In genomic region chr11:111091117-111091516, GRCm38 (mm10) we compare ENCODE assay signal across 17 mouse cellular contexts.
"Had no signal": no experiment of that assay in that cellular context is flagged by ENCODE, and none has a peak within 500 bp of the region (broad histone marks: within the 10 kb centered on the region; RNA-seq: fewer than 3 reads in every experiment).

No protein-coding gene starts in this region.

- ATAC-seq: liver, postnatal 0 days; midbrain, embryonic 13.5 days; midbrain, embryonic 15.5 days had no signal

- H3K4me3 ChIP-seq: liver, embryonic 13.5 days; liver, embryonic 15.5 days; lung, embryonic 15.5 days; megakaryocyte, embryonic 14.5 days; midbrain, embryonic 13.5 days; midbrain, embryonic 15.5 days; neural tube, embryonic 12.5 days; stomach, embryonic 15.5 days had no signal

- H3K4me2 ChIP-seq: liver, embryonic 13.5 days; liver, embryonic 15.5 days; lung, embryonic 15.5 days; midbrain, embryonic 11.5 days; midbrain, embryonic 13.5 days; midbrain, embryonic 15.5 days; neural tube, embryonic 12.5 days; stomach, embryonic 15.5 days had no signal

- H3K4me1 ChIP-seq: liver, embryonic 13.5 days; liver, embryonic 15.5 days; lung, embryonic 15.5 days; megakaryocyte, embryonic 14.5 days; midbrain, embryonic 13.5 days; midbrain, embryonic 15.5 days; stomach, embryonic 15.5 days had no signal

- H3K9me3 ChIP-seq: liver, embryonic 13.5 days; liver, embryonic 15.5 days; lung, embryonic 15.5 days; midbrain, embryonic 13.5 days; midbrain, embryonic 15.5 days; neural tube, embryonic 12.5 days; stomach, embryonic 15.5 days had no signal

- DNase-seq: liver, embryonic 13.5 days; liver, postnatal 0 days; lung, postnatal 36 days; right cerebral cortex, postnatal 14 days; thymus, adult 2 months; thymus, postnatal 25 days; thymus, postnatal 4 days had no signal

- H3K27me3 ChIP-seq: liver, embryonic 13.5 days; liver, embryonic 15.5 days; lung, embryonic 15.5 days; megakaryocyte, embryonic 14.5 days; midbrain, embryonic 13.5 days; midbrain, embryonic 15.5 days; neural tube, embryonic 12.5 days; stomach, embryonic 15.5 days had no signal

- H3K9ac ChIP-seq: liver, embryonic 13.5 days; liver, embryonic 15.5 days; liver, postnatal 0 days; lung, embryonic 15.5 days; midbrain, embryonic 13.5 days; midbrain, embryonic 15.5 days; neural tube, embryonic 12.5 days; stomach, embryonic 15.5 days had no signal

- H3K27ac ChIP-seq: liver, embryonic 13.5 days; liver, embryonic 15.5 days; lung, embryonic 15.5 days; macrophage; midbrain, embryonic 13.5 days; midbrain, embryonic 15.5 days; neural tube, embryonic 12.5 days; stomach, embryonic 15.5 days; stomach, postnatal 0 days had no signal

- H3K36me3 ChIP-seq: liver, embryonic 13.5 days; liver, embryonic 15.5 days; lung, embryonic 15.5 days; midbrain, embryonic 13.5 days; midbrain, embryonic 15.5 days; neural tube, embryonic 12.5 days; stomach, embryonic 15.5 days had no signal
